Mouse (Mus musculus) intestine, postnatal 0 days (tissue): ENCODE data around the gene Clasrp. TPM values are rescaled to one million over a fixed set of nuclear protein-coding genes. Genes with fewer than 3 reads are reported as not detected.

ENCODE experiments used
- ATAC-seq: fragments of 200-750 bp; cut with Nextera tagmentation; 2 replicates; pipeline ENCODE4 v1.8.0; 2017; ENCODE audit warnings: mild to moderate bottlenecking, moderate TSS enrichment, moderate library complexity
- H3K27ac ChIP-seq: fragments of 300-500 bp; sonication (generic); 2 replicates; pipeline ENCODE4 v1.5.1; 2014; ENCODE audit warnings: mild to moderate bottlenecking, low read depth, low read length, moderate library complexity
- H3K27me3 ChIP-seq: fragments of 300-500 bp; sonication (generic); replicated peaks from 2 replicates; pipeline ENCODE4 v1.6.1; 2014; ENCODE audit warnings: low read length, mixed read lengths; ENCODE audit not compliant: control insufficient read depth, insufficient read depth
- H3K36me3 ChIP-seq: fragments of 300-500 bp; sonication (generic); 2 replicates; pipeline ENCODE4 v1.6.1; 2014; ENCODE audit warnings: mild to moderate bottlenecking, moderate library complexity; ENCODE audit not compliant: control insufficient read depth, insufficient read depth
- H3K4me1 ChIP-seq: fragments of 300-500 bp; sonication (generic); replicated peaks from 2 replicates; pipeline ENCODE4 v1.6.1; 2014; ENCODE audit warnings: antibody characterized with exemption, low read length, mixed read lengths; ENCODE audit not compliant: control insufficient read depth, insufficient read depth
- H3K4me2 ChIP-seq: fragments of 300-500 bp; sonication (generic); replicated peaks from 2 replicates; pipeline ENCODE4 v1.6.1; 2014; ENCODE audit warnings: low read depth, mild to moderate bottlenecking, moderate library complexity
- H3K4me3 ChIP-seq: fragments of 300-500 bp; sonication (generic); 2 replicates; pipeline ENCODE4 v1.5.1; 2014; ENCODE audit warnings: low read depth, low read length
- H3K9ac ChIP-seq: fragments of 300-500 bp; sonication (generic); 2 replicates; pipeline ENCODE4 v1.6.1; 2014; ENCODE audit warnings: mild to moderate bottlenecking, low read depth, low read length
- H3K9me3 ChIP-seq: fragments of 300-500 bp; sonication (generic); 2 replicates; pipeline ENCODE4 v1.6.1; 2016; ENCODE audit warnings: mixed run types; ENCODE audit not compliant: control insufficient read depth
- CTCF ChIP-seq: sonication (generic); IDR thresholded peaks from 2 replicates; pipeline ENCODE4 v1.5.1; 2016; ENCODE audit warnings: low read depth, mild to moderate bottlenecking, control low read depth, antibody characterized with exemption, moderate library complexity
- WGBS: fragments of 180-500 bp; shearing (Covaris S2); extraction: QIAGEN DNeasy Blood & Tissue Kit; methylation state at CpG from one replicate; pipeline ENCODE4 v1.1.7; 2014; 5-methylcytosine and 5-hydroxymethylcytosine counted together
- polyA plus RNA-seq: library from polyadenylated mRNA; unstranded; fragments of >200 nt; fragmentation: Nextera tagmentation; extraction: Ambion mirVana; gene quantifications from 2 replicates; pipeline ENCODE4 v1.2.1, GENCODE M21; 2015

The Clasrp gene
- polyA plus RNA-seq, 1 experiment from 2014 or later = 14.8 TPM

DNA sequence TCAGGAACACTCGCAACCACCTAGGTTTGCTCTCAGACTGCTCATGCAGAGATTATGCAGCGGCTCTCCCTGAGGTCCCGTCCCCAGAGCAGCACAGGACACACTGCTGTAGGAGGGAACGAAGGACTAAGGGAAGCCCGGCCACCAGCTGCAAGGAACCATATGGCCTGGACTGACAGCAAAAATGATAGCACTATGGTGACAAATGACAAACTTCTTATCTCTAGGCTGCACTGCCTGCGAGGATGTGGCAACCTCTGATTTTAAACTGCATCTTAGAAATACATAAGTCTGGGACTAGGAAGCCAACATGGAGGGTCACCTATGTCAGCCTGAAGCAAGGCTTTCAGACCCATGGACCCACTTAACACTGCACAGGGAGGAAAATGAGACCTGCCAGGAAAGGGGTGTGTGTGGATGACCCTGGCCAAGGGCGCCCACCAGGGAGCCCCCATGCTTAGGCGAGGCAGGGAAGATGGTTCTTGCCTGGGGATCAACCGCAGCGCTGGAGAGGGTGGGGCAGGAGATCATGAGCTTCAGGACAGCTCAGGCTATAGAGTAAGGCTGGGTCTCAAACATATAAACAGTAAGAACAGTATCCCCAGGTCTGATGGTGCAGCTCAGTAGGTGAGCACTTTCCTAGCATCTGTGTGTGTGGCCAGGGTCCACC is 11.1 kb downstream of the Clasrp start:
- peaks cover 89% of the 10 kb centered on the region for H3K36me3 ChIP-seq
- no peak for TF ChIP-seq CTCF
- H3K9me3 ChIP-seq = no peaks in the 10 kb centered on the region
- 0 out of 2 replicates have a peak, but pooled peaks cover 4% of the 10 kb centered on the region for H3K4me1 ChIP-seq
- 84% methylated on average over 10 of the region's 10 CpGs for WGBS
- H3K4me3 ChIP-seq = no peak overlapping the region
- ATAC-seq = no peak
- H3K27ac ChIP-seq = no peak overlapping the region
- H3K4me2 ChIP-seq = no peak overlapping the region
- no peaks in the 10 kb centered on the region for H3K27me3 ChIP-seq
- no peak overlapping the region for H3K9ac ChIP-seq

DNA sequence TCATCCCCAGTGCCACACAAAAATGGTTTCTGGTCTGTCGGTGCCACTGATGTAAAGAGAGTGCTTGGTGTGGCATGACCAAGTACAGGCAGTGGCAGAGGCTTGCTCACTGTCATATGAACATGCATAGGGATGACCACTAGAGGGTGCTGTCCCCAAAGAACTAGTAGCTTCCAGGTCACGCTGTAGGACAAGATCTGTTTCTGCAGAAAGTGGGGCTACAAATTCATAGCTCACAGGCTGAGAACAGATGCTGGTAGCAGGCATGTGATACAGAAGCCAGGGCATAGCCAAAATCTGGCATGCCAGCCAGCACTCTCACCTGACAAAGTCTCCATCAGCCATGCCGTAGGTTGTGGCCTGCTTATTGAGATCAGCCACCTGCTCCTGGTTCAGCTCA is 14.4 kb downstream of the Clasrp start:
- H3K9me3 ChIP-seq = no peaks in the 10 kb centered on the region
- no peak overlapping the region for H3K27ac ChIP-seq
- no peak overlapping the region for H3K9ac ChIP-seq
- WGBS = 53% methylated on average over 3 of the region's 3 CpGs
- H3K4me1 ChIP-seq = 0 out of 2 replicates have a peak, but pooled peaks cover 4% of the 10 kb centered on the region
- no peak overlapping the region for H3K4me3 ChIP-seq
- peaks cover 90% of the 10 kb centered on the region for H3K36me3 ChIP-seq
- ATAC-seq = peak; percentile 42; the same call in 1 of the 2 replicates
- H3K4me2 ChIP-seq = no peak overlapping the region
- TF ChIP-seq CTCF = peak; percentile 97
- no peaks in the 10 kb centered on the region for H3K27me3 ChIP-seq

DNA sequence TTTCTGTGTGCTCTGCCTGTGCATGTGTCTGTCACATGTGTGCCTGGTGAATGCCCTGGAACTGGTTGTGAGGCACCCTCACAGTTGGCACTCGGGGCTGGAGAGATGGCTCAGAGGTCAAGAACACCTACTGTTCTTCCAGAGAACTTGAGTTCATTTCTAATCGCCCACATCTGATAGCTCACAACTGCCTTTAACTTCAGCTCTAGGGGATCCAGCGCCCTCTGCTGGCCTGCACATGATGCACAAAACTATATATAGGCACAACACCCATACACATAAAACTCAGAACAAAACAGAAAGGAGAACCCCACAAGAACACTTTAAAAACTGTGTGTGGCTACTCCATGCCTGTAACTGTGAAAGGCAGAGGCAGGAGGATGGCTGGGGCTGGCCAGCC is 15.1 kb downstream of the Clasrp start:
- 44% methylated on average over 3 of the region's 3 CpGs for WGBS
- Histone ChIP-seq H3K4me1 (0 out of 2 replicates have a peak, but pooled peaks cover 4% of the 10 kb centered on the region), H3K9me3 (no peaks in the 10 kb centered on the region), H3K4me3 (no peak overlapping the region), H3K4me2 (no peak overlapping the region), H3K27ac (no peak overlapping the region), H3K36me3 (peaks cover 93% of the 10 kb centered on the region), H3K9ac (no peak overlapping the region), H3K27me3 (no peaks in the 10 kb centered on the region)
- peak; percentile 80 for TF ChIP-seq CTCF
- no peak for ATAC-seq

DNA sequence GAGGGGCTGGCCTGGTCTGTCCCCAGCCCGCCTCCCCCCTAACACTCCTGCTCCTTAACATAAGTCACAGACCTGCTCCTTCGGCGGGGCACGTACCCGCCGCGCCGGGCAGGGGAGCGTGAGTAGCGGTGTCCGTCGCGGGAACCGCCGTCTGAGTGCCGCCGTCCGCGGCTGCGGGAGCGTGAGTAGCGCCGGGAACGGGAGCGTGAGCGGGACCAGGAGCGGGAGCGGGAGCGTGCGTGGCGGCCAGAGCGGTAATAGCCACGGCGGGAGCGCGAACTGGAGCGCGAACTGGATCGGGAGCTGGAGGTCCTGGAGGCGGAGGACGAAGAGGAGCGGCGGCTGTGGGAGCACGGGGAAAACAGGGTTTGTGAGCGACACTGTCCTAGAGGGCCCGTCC is 18.0 kb downstream of the Clasrp start:
- no peaks in the 10 kb centered on the region for H3K27me3 ChIP-seq
- no peaks in the 10 kb centered on the region for H3K9me3 ChIP-seq
- TF ChIP-seq CTCF = no peak
- no peak overlapping the region; the same call in 1 of the 2 replicates for H3K27ac ChIP-seq
- no peak overlapping the region for H3K9ac ChIP-seq
- no peak overlapping the region for H3K4me2 ChIP-seq
- H3K4me1 ChIP-seq = no peaks in the 10 kb centered on the region
- ATAC-seq = no peak
- H3K4me3 ChIP-seq = no peak overlapping the region
- H3K36me3 ChIP-seq = peaks cover 91% of the 10 kb centered on the region
- WGBS = 86% methylated on average over 42 of the region's 46 CpGs

DNA sequence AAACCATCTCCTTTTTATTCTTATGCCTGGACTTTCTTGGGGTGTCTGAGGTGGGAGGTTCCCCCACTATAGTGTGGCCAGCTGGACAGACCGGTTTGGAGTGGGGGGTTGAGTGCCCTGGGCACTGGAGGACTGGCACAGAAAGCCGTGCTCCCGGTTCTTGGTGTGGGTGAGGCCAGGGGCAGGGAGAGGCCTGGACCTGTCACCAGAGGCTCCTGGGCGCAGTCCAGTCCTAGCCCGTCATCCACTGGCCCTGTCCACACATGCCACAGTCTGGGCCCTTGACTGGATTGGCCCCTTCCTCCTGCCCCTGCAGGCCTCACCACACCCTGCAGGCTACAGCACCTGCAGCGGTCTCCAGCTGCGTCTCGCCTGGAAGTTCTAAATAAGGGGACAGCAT is 23.7 kb downstream of the Clasrp start:
- Histone ChIP-seq H3K27ac (no peak overlapping the region), H3K36me3 (peaks cover 54% of the 10 kb centered on the region)
- 80% methylated on average over 8 of the region's 8 CpGs for WGBS

DNA sequence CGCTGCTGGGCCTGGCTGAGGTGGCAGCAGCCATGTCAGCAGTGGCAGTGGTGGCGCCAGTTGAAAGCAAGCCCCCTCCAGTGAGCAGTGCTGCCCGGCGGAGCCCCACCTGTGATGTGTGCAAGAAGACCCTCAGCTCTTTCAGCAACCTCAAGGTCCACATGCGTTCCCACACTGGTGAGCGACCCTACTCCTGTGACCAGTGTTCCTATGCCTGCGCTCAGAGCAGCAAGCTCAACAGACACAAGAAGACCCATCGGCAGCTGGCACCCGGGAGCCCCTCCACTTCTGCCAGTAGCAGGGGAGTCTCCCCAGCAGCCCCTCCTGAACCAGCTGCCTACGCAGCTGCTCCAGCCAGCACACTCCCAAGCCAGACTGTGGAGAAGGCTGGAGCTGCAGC is 24.5 kb downstream of the Clasrp start:
- no peak for TF ChIP-seq CTCF
- no peak overlapping the region for H3K9ac ChIP-seq
- H3K9me3 ChIP-seq = no peaks in the 10 kb centered on the region
- no peak overlapping the region for H3K4me2 ChIP-seq
- peaks cover 48% of the 10 kb centered on the region for H3K36me3 ChIP-seq
- peaks cover 12% of the 10 kb centered on the region; the same call in 1 of the 2 replicates for H3K27me3 ChIP-seq
- peaks cover 9% of the 10 kb centered on the region for H3K4me1 ChIP-seq
- H3K4me3 ChIP-seq = no peak overlapping the region
- 89% methylated on average over 10 of the region's 10 CpGs for WGBS
- H3K27ac ChIP-seq = no peak overlapping the region
- no peak for ATAC-seq

More for the DNA sequence above, 23.7 kb downstream of the Clasrp start:
- H3K9me3 ChIP-seq = no peaks in the 10 kb centered on the region
- H3K4me3 ChIP-seq = no peak overlapping the region
- no peak overlapping the region for H3K4me2 ChIP-seq
- peaks cover 9% of the 10 kb centered on the region for H3K4me1 ChIP-seq
- TF ChIP-seq CTCF = no peak
- peaks cover 12% of the 10 kb centered on the region; the same call in 1 of the 2 replicates for H3K27me3 ChIP-seq
- ATAC-seq = no peak
- H3K9ac ChIP-seq = no peak overlapping the region
